Mouse (Mus musculus) layer of hippocampus, adult 9-11 months (tissue): ENCODE results near the gene Otx2.
A peak's percentile ranks its signal among the peaks of the same experiment; 100 is the strongest.

Experiments
- DNase-seq: peaks from one replicate; pipeline ENCODE4 v3.0.0; 2022

Otx2 gene

GRCm38 (mm10) chr14:48673541-48673940 is at the start of gene Otx2:
TSS of gene Otx2 (minus strand) at chr14:48673819.
- no peak for DNase-seq

GRCm38 (mm10) chr14:48722763-48723162 is 49.1 kb upstream of the Otx2 start:
- DNase-seq = no peak

- no peak for DNase-seq
These were observed 45.7 kb upstream of the Otx2 start for GRCm38 (mm10) chr14:48719296-48719695.

- no peak for DNase-seq
These were observed 44.1 kb upstream of the Otx2 start for GRCm38 (mm10) chr14:48717632-48718279.

GRCm38 (mm10) chr14:48716456-48716855 is 42.8 kb upstream of the Otx2 start:
- DNase-seq = no peak

GRCm38 (mm10) chr14:48710871-48711370 is 37.3 kb upstream of the Otx2 start:
- no peak for DNase-seq

GRCm38 (mm10) chr14:48710062-48710870 is 36.6 kb upstream of the Otx2 start:
- DNase-seq = no peak

GRCm38 (mm10) chr14:48709371-48710061 is 35.9 kb upstream of the Otx2 start:
- peak; percentile 26 for DNase-seq

- DNase-seq = no peak
These were observed 34.3 kb upstream of the Otx2 start for GRCm38 (mm10) chr14:48707844-48708383.

- no peak for DNase-seq
These were observed 33.8 kb upstream of the Otx2 start for GRCm38 (mm10) chr14:48707391-48707790.

GRCm38 (mm10) chr14:48700790-48701370 is 27.3 kb upstream of the Otx2 start:
- DNase-seq = no peak

- DNase-seq = no peak
These were observed 6.0 kb upstream of the Otx2 start for GRCm38 (mm10) chr14:48679590-48679989.

- no peak for DNase-seq
These were observed 5.1 kb upstream of the Otx2 start for GRCm38 (mm10) chr14:48678674-48679073.

GRCm38 (mm10) chr14:48674036-48674831 is 615 bp upstream of the Otx2 start:
- no peak for DNase-seq

GRCm38 (mm10) chr14:48672611-48673176 is 925 bp downstream of the Otx2 start:
- DNase-seq = no peak

GRCm38 (mm10) chr14:48671480-48672240 is 2.0 kb downstream of the Otx2 start:
- DNase-seq = no peak

- no peak for DNase-seq
These were observed 2.7 kb downstream of the Otx2 start for GRCm38 (mm10) chr14:48670761-48671479.

GRCm38 (mm10) chr14:48670258-48670630 is 3.4 kb downstream of the Otx2 start:
- no peak for DNase-seq

- no peak for DNase-seq
These were observed 3.9 kb downstream of the Otx2 start for GRCm38 (mm10) chr14:48669541-48670257.
